Mouse (Mus musculus): ENCODE data around the gene Tns1. TPM values are rescaled to one million over a fixed set of nuclear protein-coding genes. Genes with fewer than 3 reads are reported as not detected.

The Tns1 gene
- polyA plus RNA-seq, 1 experiment, result 192 TPM

DNA sequence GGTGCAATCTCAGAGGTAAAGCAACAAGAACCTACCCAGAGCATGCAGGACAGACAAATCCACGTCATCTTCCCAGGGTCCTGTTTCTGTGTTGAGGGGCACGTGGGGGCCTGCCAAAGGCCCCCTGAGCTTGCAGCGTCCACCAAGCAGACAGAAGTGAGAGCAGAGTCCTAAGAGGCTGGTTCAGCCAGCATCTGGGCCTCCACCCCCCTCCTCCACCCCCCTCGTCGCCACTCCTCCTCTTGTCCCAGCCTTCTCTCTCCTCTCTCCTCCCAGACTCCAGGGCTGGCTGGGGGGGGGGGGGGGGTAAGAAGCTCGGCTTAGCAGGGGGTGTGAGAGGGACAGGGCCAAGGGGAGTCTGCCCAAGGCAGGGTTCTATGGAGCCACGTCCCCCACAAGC is 33.1 kb downstream of the Tns1 start:
- DNase-seq (ENCODE audit: low spot score), result no peak

DNA sequence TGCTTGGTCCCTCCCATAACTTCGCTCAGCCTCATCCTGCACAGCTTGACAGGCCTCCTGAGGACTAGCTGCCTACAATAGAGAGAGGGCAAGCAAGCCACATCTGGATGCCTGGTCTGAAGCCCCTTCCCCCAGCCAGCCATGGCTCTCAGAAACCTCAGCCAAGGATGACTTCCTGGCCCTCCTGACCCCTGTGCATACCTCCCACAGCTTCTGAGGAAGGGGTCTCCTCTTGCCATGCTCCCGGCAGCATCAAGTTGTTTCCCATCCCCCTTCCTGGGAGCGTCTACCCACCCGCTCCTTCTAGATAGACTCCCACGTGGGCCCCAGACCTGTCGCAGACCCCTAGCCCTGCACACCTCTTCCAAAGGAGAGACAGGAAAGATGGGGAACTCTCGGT is 33.9 kb downstream of the Tns1 start:
- DNase-seq (ENCODE audit: low spot score), result no peak

DNA sequence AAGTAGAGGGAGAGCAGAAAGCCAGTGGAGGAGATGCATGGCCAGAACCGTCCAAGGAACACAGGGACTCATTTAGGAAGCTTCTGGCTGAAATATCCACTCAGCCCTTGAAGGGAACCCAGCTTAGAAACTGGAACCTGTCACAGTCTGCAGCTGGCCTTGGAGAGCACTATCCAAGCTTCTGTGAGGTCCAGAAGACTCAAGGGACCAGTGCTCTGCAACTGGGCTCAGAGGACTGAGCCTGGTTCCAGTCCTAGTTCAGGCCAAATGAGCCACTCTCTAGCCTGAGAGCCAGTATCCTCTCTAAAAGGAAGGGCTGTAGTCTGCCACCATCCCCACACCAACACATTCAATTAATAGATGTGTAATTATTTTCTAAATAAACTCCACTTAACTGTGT is 35.7 kb downstream of the Tns1 start:
- no peak for DNase-seq (ENCODE audit: low spot score)

DNA sequence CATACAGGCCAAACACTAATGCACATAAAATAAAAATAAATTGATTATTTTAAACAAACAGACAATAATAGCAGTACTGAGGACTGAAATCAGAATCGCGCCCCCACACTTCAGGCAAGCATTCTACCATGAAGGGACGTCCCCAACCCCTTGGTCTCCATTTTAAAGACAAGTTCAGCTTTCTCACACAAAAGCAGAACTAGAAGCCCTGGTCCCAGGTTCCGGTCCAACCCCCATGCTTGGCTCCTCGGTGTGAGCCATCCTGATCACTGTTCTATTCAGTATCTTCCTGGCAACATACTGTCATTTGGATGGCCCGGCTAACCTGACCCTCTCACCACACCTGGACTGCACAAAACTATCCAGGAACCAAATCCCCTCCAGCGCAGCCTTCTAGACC is 38.7 kb downstream of the Tns1 start:
- DNase-seq (ENCODE audit: low spot score), result no peak

DNA sequence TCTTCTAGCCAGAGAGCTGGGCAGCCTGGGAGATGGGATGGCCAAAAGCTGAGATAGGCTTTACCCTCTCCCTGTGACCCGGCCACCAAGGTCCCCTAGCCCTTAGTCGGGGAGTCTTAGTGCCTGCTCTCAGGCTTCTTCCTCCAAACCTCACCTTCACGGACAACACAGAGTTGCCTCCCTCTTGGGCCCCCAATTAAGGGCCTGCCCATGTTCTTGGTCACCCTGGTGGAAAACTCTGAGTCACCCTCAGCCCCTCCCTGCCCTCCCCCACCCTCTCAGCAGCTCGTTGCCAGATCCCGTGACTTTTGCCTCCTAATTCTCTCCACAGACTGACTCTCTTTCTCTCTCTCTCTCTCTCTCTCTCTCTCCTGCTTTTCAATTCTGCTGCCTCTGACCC is 39.5 kb downstream of the Tns1 start:
- DNase-seq (ENCODE audit: low spot score), result no peak

DNA sequence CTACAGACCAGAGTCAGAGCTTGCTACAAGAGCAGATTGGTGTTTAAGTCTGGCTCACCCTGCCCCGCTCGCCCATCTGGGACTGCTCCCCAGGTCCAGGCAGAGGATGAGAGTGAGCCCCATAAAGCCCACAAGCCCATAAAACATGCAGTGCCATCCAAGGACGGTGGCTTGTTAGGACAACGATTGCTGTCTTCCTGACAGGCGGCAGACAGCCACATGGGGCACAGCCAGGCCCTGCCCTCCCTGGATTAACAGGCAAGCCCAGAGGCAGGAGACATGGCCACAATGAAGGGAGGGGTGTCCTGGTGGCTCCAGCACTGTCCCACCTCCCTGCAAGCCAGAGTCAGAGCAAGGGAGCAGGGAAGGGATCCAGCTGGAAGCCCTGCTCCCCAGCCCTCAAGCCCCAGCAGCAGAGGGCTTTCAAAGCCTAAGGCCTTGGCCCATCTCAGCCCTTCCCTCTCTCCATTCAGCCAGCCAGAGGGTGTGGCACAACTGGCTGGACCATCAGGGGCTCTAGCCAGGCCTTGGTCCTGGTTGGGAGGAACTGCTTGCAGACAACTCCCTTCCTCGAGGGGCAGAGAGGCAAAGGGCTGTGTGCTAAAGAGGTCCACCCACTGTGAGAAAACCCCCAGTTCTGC is 40.1 kb downstream of the Tns1 start:
- no peak for DNase-seq (ENCODE audit: low spot score)

DNA sequence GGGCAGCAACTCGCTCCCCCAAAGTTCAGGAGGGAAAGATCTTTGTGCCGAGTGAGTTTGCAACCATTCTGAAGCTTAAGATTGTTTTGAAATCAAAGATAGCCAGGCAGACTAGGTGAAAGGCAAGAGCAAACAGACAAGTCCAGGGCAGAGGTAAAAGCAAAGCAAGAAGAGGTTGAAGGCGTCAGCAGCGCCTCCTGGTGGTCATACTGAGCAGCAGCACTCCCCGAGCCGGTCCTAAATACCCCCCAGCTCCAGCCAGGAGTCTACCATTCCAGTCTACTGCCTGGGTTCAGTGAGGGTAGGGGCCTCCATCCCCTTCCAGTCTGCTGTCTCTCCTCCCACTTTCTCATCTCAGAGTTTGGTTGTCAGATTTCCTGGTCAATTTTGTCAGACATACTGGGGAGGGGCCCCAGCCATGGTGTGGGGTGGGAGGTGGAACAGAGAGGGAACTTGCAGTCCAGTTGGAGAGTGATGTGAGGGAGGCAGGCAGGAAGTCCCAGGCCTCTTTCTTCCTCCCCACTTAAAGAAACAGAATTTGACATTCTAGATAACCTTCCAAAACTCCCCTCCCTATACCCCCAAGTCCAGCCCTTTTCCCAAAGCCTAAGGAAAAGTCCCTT is 41.3 kb downstream of the Tns1 start:
- DNase-seq (ENCODE audit: low spot score), result no peak

DNA sequence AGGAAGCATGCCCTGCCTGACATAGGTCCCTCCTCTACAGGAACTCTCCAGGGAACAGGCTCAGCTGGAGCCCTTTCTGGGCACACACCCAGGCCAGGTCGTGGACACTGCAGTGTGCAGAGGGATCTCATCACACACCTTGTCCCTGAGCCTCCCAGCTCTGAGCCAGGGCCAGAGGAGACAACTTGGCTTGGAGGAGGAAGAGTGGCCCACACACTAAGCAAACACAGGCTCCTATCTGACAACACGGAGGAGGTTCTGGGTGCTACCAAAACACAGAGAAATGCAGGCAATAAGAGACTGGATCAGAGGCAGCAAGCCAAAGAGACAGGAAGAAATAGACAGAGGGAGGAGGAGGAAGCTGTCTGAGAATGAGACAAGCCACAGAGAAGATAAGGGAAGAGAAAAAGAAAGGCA is 42.7 kb downstream of the Tns1 start:
- DNase-seq (ENCODE audit: low spot score), result no peak

DNA sequence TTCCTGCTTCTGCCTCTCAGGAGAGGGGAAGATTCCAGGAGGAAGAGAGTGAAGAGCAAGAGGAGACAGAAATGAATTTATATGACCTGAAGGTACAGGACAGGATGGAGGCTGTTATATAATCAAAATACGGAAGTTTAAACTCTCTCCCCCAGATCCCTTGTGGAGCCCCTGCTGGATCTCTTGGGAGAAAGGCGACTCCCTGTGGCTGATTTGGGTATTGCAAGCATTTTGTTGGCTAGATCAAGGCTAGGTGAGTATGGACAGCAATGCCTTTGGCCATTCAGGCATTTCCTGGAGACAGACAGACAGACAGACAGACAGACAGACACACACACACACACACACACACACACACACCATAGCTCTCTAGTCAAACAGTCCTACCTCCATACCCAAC is 46.9 kb downstream of the Tns1 start:
- peak; percentile 72 for DNase-seq (ENCODE audit: low spot score)

DNA sequence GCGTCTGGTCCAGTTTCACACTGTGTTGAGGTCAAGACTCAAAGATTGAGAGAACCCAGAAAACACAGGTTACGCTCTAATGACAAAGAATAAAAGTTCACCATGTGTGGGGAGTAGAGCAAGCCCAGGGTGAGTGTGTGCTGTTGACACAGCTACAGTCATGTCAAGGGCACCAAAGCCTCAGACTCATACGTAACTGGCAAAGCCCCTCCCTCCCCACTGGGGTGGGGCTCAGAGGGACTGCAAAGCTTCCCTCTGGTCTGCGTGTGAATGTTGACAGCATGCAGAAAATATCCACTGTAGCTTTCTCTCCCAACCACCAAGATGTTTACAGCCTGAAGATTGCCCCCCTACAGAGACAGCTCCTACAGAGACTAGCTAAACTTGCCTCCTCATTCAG is 48.0 kb downstream of the Tns1 start:
- no peak for DNase-seq (ENCODE audit: low spot score)

DNA sequence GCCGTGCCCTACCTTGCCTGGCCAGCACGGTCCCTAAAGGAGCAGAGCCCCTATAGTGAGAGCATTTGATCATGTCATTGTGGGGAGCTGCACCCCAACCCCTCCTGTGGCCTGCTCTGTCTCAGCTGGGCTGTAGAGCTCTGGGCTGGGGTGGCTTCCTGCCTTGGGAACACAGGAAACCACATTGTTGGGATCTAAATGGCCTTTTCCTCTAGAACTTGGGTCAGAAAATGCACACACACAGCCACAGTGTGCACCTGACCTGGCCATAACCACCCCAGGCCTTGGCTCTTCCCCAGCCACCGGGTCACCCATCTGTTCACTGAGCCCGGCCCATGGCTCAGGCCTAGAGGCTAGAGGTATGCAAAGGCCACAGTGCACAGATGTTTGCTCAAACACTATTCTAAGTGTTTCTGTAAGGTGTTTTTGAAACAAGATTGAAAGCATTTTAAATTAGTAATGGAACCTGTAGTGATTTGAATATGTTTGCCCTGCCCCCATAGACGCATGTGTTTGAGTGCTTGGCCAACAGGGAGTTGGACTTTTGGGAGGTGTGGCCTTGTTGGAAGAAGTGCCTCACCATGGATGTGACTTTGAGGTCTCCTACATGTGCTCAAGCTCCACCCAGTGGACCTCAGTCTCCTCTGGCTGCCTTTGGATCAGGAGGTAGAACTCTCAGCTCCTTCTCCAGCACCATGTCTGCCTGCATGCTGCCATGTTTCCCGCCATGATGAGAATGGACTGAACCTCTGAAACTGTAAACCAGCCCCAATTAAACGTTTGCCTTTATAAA is 49.4 kb downstream of the Tns1 start:
- DNase-seq (ENCODE audit: low spot score), result no peak

DNA sequence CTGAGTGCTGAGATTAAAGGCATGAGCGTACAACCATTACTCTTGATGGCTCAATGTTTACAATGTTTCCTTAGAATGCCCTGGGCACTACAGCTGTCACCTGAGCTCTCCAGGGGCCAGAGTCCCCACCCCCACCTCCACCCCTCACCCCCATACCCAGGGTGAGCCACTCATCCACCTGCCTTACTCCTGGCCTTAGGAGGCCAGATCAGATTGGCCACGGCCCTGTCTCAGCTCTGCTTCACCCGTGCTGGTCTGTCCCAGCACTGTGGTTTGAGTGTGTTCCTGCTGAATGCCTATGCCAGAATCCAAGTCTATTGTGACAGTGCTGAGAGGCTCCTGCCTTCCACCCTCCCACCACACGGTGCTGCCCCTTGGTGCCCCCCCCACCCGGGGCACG is 50.5 kb downstream of the Tns1 start:
- no peak for DNase-seq (ENCODE audit: low spot score)

DNA sequence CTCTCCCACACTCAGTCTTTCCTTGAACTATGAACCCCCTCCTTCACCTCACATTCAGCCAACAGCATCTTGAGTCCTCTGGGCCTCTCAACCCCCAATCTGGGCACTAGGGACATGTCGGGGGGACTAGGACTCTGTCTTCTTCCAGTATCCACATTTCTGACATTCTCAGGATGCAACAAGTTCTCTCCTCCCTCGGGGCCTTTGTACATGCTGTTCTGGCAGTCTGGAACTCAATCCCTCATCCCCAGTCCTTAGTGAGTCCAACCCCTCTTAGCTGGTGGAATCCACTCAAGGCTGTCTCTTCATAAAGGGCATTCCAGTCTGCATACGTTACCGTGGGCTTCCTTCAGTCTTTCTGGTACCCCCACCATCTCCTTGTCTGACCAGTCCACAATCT is 53.5 kb downstream of the Tns1 start:
- no peak for DNase-seq (ENCODE audit: low spot score)

DNA sequence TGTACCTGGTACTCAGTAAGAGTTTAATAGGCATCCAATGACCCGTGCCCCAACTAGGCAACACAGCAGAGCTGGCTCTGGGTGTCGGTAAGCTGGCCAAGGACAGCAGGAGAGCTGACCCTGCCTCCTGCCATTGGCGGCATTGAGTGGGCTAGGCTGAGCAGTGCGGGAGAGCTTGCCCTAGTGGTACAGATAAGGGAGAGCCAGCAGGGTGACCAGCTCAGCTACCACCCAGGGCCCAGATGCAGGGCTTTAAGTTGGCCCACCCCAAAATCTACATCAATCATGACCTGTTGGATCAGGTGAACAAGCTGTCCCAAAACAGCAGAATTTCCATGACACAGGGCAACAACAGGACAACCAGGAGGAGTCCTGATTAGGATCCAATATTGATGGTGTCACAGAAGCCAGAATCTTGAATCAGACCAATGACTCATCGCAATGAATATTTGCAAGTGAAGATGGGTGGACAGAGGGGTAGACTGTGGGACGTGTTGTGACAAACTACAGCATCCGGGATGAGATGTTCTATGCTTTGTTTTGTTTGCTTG is 54.2 kb downstream of the Tns1 start:
- DNase-seq (ENCODE audit: low spot score), result no peak

DNA sequence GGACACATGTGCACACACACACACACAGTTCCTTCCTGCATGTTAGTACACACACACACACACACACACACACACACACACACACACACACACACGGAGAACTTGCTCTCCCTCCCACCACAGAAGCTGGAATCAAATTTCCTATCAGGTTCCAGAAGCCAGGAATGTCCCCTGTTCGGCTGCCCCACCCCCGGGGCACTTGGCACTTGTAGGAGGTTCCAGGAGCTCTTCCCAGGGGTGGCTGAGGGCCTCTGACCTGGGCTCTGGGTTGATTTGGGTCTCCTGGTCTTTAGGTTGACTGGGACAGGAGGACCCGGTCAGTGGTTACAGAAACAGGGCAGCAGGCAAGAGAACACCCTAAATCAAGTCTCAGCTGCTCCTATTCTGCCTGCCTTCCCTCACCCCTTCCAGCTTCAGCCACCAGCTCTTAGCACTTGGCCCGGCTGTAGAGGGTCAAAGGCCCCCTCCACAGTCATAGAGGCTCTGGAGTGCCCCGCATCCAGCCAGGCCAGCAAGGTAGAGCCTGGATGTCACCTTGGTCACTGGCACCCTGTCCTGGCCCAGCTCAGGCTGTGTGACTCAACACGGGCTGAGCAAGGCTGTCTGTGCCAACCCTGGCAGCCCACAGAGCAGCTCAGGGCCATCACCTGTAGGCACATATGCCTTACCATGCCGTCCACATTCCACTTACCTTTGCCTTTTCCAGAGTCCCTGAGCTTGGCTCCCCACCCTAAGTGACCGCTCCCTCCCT is 55.0 kb downstream of the Tns1 start:
- DNase-seq (ENCODE audit: low spot score), result no peak

DNA sequence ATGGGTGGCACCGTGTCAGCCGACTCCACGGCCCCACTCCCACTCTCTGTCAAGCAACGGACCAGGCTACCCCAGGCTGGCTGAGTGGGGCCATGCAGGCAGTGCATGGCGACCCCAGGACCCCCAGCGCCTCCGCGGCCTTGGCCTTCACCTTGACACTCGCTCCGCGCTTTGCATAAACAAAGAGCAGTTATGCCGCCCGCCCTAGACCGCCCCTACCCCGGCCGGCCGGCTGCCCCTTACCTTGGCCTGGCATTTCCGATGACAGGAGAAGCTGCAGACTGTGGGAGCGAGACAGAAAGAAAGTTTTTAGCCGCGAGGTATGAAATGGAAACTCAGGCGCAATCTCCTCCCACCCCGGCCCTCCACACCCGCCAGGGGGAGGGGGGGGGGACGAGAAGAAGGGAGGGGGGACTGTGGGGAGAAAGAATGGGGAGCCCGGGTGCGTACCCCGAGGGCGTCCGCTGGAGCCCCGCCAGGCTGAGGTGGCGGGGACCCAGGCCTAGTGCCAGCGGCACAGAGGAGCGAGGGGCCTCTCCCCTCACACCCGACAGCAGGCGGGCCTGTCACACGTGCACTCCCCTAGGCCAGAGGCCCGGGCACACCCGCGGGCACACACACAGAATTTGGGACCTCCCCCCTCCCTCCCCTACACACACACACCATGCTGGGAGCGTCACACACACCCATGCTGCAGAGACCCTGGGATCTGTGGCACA is 55.7 kb downstream of the Tns1 start:
- no peak for DNase-seq (ENCODE audit: low spot score)

DNA sequence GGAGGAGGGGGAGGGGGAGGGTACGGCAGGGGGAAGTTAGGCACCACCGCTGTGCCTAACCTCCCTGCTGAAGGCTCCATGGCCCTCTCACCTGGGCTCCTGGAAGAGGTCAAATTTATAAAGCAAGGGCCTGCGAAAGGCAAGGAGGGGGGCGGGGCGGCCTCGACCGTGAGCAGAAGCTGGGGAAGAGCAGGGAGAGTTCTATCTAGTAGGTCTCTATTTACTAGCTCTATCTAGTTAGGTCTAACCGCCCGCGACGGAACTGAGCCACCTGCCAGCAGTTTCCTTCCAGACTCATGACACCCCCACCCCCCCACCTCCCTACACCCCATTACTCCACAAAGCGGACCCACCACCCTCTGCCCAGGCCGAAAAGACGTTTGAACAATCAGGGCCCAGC is 56.4 kb downstream of the Tns1 start:
- DNase-seq (ENCODE audit: low spot score), result no peak

DNA sequence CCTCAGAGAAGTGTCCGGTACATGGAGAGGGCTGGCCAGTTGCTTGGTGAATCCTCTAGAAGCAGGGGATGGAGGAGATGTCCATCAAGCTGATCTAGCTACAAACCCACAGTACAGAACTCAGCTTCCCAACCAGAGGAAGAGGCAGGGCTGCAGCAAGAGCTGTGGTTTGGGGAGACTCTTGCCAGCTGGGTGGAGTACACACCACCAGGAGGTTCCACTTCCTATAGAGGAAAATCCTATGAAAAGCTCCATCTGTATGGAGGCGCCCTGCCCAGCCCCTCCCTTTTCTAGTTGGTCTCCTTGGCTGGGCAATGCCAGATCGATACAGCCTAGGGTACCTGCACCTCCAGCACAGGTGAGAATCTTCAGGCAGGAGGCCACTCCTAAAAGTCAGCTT is 57.7 kb downstream of the Tns1 start:
- no peak for DNase-seq (ENCODE audit: low spot score)

DNA sequence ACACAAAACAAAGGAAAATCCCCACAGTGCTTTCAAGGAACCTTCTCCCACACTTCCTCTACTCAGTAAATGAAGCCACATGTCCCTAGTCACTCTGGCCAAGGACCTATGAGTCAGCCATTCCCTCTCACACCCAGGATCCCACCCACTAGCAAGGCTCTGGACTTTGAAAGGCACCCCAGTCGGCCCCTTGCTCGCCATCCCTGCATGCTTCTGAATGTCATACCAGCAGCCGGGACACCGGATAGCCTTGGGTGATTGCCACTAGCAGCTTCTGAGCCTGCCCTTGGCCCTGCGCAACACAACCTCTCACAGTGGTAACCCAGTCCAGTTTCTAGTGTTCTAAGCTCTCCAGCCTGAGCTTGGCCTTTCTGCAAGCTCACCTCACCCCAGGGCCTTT is 58.2 kb downstream of the Tns1 start:
- no peak for DNase-seq (ENCODE audit: low spot score)

DNA sequence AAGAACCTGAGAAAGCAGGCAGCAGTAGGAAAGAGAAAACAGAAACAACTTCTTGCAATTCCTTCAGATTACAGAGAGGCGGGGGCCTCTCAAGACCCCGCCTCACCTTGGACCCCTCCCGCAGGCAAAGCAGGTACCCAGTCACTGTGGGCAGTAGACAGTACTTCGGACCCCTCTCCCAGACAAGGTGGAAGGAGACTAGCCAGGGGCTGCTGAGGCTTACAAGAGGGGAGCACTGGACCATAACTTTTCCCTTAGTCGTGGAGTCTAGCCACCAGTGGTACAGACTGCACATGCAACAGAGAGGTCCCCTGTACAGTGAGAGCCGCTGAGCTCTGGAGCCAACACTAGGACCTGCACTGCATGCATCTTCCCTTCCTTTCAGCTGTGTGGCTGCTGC is 64.2 kb downstream of the Tns1 start:
- no peak for DNase-seq (ENCODE audit: low spot score)

DNA sequence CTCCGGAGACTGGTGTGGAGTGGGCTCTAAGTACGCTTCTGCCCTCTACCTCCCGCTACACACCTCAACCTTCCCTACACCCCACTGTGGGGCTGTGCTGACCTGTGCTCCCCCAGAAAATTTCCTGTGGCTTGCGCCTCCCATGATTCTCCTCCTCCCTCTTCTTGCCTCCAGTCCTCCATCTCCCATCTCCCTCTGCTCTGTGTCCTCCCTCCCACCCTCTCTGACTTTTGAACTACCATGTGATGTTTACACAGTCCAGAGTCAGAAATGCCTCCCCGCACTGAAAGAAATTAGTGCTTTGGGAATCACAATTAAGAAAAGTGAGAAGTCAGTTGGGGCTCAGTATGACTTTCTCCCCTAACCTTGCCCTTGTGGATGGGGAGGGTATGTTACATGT is 64.7 kb downstream of the Tns1 start:
- no peak for DNase-seq (ENCODE audit: low spot score)

DNA sequence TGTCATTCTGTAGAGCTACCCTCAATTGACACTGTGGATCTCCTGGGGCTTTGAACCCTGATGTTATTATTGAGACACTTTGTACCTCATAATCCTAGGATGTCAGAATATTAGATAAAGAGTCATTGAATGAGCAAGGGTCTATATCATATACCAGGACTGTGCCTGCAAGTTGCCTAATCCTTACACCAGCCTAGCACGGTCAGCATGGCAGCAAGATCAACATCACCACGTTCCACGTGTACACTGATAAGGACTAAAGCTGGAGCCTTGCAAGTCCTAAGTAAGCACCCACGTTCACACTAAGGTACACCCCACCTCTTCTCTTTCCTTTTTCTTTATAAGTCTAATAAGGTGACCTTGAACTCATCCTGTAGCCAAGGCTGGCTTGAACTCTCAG is 65.5 kb downstream of the Tns1 start:
- DNase-seq (ENCODE audit: low spot score), result no peak
